Mouse (Mus musculus): ENCODE measurements around the gene Slc35g2. TPM values are rescaled to one million over a fixed set of nuclear protein-coding genes. Genes with fewer than 3 reads are reported as not detected.

Gene Slc35g2
- total and polyA plus RNA-seq, 3 experiments, result not detected

- dilution Hi-C loops (cut with MboI; ENCODE audit: extremely low pct_ligation_motif_present, extremely low pct_unique_long_range_greater_than_20kb, low sequenced_read_pairs), result no loop called here
- Histone ChIP-seq H3K4me1 (ENCODE audit: control insufficient read depth in 1 of 2, insufficient read depth in 2 of 2) (0 out of 4 replicates have a peak, but pooled peaks cover 0 to 3% of the 10 kb centered on the region in 2 experiments), H3K9me3 (replicated peaks; ENCODE audit: low read length) (no peaks in the 10 kb centered on the region), H3K27ac (ENCODE audit: insufficient read depth, low read depth) (no peak overlapping the region), H3K27me3 (replicated peaks) (no peaks in the 10 kb centered on the region), H3K9ac (ENCODE audit: insufficient read depth, low read depth) (no peak overlapping the region), H3K4me3 (replicated peaks in 1 of 3; ENCODE audit: low read depth in 2 of 3, low read length in 2 of 3, poor library complexity in 1 of 3) (no peak overlapping the region), H3K36me3 (replicated peaks in 1 of 2; ENCODE audit: control insufficient read depth in 1 of 2, insufficient read depth in 1 of 2, low read length in 1 of 2) (no peaks in the 10 kb centered on the region), H3K79me2 (replicated peaks; ENCODE audit: control insufficient read depth, extremely low read depth, insufficient read depth, poor library complexity, severe bottlenecking) (no peaks in the 10 kb centered on the region), H3K4me2 (ENCODE audit: insufficient read depth, low read depth, poor library complexity, severe bottlenecking) (no peak overlapping the region)
- TF ChIP-seq POLR2AphosphoS2 (IDR thresholded peaks at IDR 0.05; ENCODE audit: low read depth, low read length) (no peak), CHD1 (IDR thresholded peaks at IDR 0.05; ENCODE audit: low read depth, low read length) (no peak), TCF12 (IDR thresholded peaks at IDR 0.05; ENCODE audit: low read depth, low read length) (no peak), JUND (conservative IDR thresholded peaks at IDR 0.05; ENCODE audit: low read depth, low read length) (no peak), SIN3A (IDR thresholded peaks at IDR 0.05; ENCODE audit: low read length) (no peak), RAD21 (IDR thresholded peaks at IDR 0.05; ENCODE audit: low read depth, low read length) (no peak), ZMIZ1 (IDR thresholded peaks at IDR 0.05; ENCODE audit: low read depth, low read length) (no peak), ZKSCAN1 (IDR thresholded peaks at IDR 0.05; ENCODE audit: borderline replicate concordance, low read depth, low read length) (no peak), MAFK (IDR thresholded peaks at IDR 0.05; ENCODE audit: insufficient replicate concordance, low read length) (no peak), E2F4 (IDR thresholded peaks at IDR 0.05; ENCODE audit: insufficient replicate concordance, low read depth, low read length) (no peak), MEF2A (IDR thresholded peaks at IDR 0.05; ENCODE audit: borderline replicate concordance, low read depth, low read length) (no peak), NELFE (IDR thresholded peaks at IDR 0.05; ENCODE audit: low read depth, low read length) (no peak), MAX (IDR thresholded peaks at IDR 0.05; ENCODE audit: low read length) (no peak), JUN (IDR thresholded peaks at IDR 0.05; ENCODE audit: insufficient read depth, low read depth, low read length) (no peak), BHLHE40 (IDR thresholded peaks at IDR 0.05; ENCODE audit: low read depth, low read length) (no peak), MAZ (IDR thresholded peaks at IDR 0.05; ENCODE audit: low read depth, low read length) (no peak), MXI1 (IDR thresholded peaks at IDR 0.05; ENCODE audit: low read depth, low read length) (no peak)
- DNase-seq (ENCODE audit: extremely low read depth), result no peak
- in situ Hi-C loops (cut with MboI; ENCODE audit: low pct_ligation_motif_present, low pct_unique_long_range_greater_than_20kb, low sequenced_read_pairs), result no loop called here
Measured at GRCm38 (mm10) chr9:100581543-100582492, 10.9 kb upstream of the Slc35g2 start.

- H3K4me3 ChIP-seq (replicated peaks in 1 of 3; ENCODE audit: low read depth in 2 of 3, low read length in 2 of 3, poor library complexity in 1 of 3), result no peak overlapping the region
- in situ Hi-C loops (cut with MboI; ENCODE audit: low pct_ligation_motif_present, low pct_unique_long_range_greater_than_20kb, low sequenced_read_pairs) (no loop called here), dilution Hi-C loops (cut with MboI; ENCODE audit: extremely low pct_ligation_motif_present, extremely low pct_unique_long_range_greater_than_20kb, low sequenced_read_pairs) (no loop called here)
- no peaks in the 10 kb centered on the region for H3K36me3 ChIP-seq (replicated peaks in 1 of 2; ENCODE audit: control insufficient read depth in 1 of 2, insufficient read depth in 1 of 2, low read length in 1 of 2)
- H3K27ac ChIP-seq (ENCODE audit: insufficient read depth, low read depth), result no peak overlapping the region
- no peak for DNase-seq (ENCODE audit: extremely low read depth)
- TF ChIP-seq BHLHE40 (IDR thresholded peaks at IDR 0.05; ENCODE audit: low read depth, low read length) (no peak), ZKSCAN1 (IDR thresholded peaks at IDR 0.05; ENCODE audit: borderline replicate concordance, low read depth, low read length) (no peak), MAFK (IDR thresholded peaks at IDR 0.05; ENCODE audit: insufficient replicate concordance, low read length) (no peak), CHD1 (IDR thresholded peaks at IDR 0.05; ENCODE audit: low read depth, low read length) (no peak), MYC (IDR thresholded peaks at IDR 0.05; ENCODE audit: low read depth, low read length) (no peak), ETS1 (conservative IDR thresholded peaks at IDR 0.05; ENCODE audit: low read depth, low read length) (no peak), JUN (IDR thresholded peaks at IDR 0.05; ENCODE audit: insufficient read depth, low read depth, low read length) (no peak), RAD21 (IDR thresholded peaks at IDR 0.05; ENCODE audit: low read depth, low read length) (no peak), TBP (conservative IDR thresholded peaks at IDR 0.05; ENCODE audit: low read depth, low read length) (no peak), SIN3A (IDR thresholded peaks at IDR 0.05; ENCODE audit: low read length) (no peak), MEF2A (IDR thresholded peaks at IDR 0.05; ENCODE audit: borderline replicate concordance, low read depth, low read length) (no peak), USF1 (IDR thresholded peaks at IDR 0.05; ENCODE audit: low read depth, low read length) (no peak), HCFC1 (IDR thresholded peaks at IDR 0.05; ENCODE audit: low read depth, low read length) (no peak), NRF1 (IDR thresholded peaks at IDR 0.05; ENCODE audit: low read depth, low read length) (no peak)
- 0 out of 4 replicates have a peak, but pooled peaks cover 0 to 3% of the 10 kb centered on the region in 2 experiments for H3K4me1 ChIP-seq (ENCODE audit: control insufficient read depth in 1 of 2, insufficient read depth in 2 of 2)
- H3K9me3 ChIP-seq (replicated peaks; ENCODE audit: low read length), result no peaks in the 10 kb centered on the region
- no peaks in the 10 kb centered on the region for H3K79me2 ChIP-seq (replicated peaks; ENCODE audit: control insufficient read depth, extremely low read depth, insufficient read depth, poor library complexity, severe bottlenecking)
- H3K27me3 ChIP-seq (replicated peaks), result no peaks in the 10 kb centered on the region
- H3K4me2 ChIP-seq (ENCODE audit: insufficient read depth, low read depth, poor library complexity, severe bottlenecking), result no peak overlapping the region
- no peak overlapping the region for H3K9ac ChIP-seq (ENCODE audit: insufficient read depth, low read depth)
Measured at GRCm38 (mm10) chr9:100580196-100580740, 9.4 kb upstream of the Slc35g2 start.
